Mouse (Mus musculus): ENCODE data around the gene Arl1. TPM values are rescaled to one million over a fixed set of nuclear protein-coding genes. Genes with fewer than 3 reads are reported as not detected.

Gene Arl1
- polyA plus RNA-seq, 2 experiments, result 23.7 to 57.6 TPM

GRCm38 (mm10) chr10:88708671-88709523, 21.8 kb upstream of the Arl1 start:
- TF ChIP-seq EP300 (IDR thresholded peaks at IDR 0.05; ENCODE audit: low read depth) (no peak), CTCF (IDR thresholded peaks at IDR 0.05; ENCODE audit: low read depth) (no peak)
- WGBS (ENCODE audit: insufficient replicate concordance), result 39% methylated on average over 10 of the region's 10 CpGs
- Histone ChIP-seq H3K4me1 (replicated peaks; ENCODE audit: control insufficient read depth in 2 of 2, insufficient read depth in 2 of 2, low read length in 1 of 2) (no peaks in the 10 kb centered on the region), H3K9ac (replicated peaks) (no peak overlapping the region), H3K9me3 (ENCODE audit: control insufficient read depth, low read length) (no peaks in the 10 kb centered on the region), H3K27ac (no peak overlapping the region), H3K36me3 (replicated peaks; ENCODE audit: control insufficient read depth, insufficient read depth, low read depth) (no peaks in the 10 kb centered on the region), H3K27me3 (ENCODE audit: control insufficient read depth, insufficient read depth, low read length) (no peaks in the 10 kb centered on the region), H3K4me2 (ENCODE audit: low read depth) (no peak overlapping the region), H3K4me3 (ENCODE audit: insufficient read depth in 1 of 2, low read depth in 2 of 2, low read length in 2 of 2) (no peak overlapping the region)
- ATAC-seq (ENCODE audit: insufficient read depth), result no peak
- DNase-seq (ENCODE audit: low read depth in 3 of 3, low spot score in 3 of 3), result no peak

- no peak overlapping the region for H3K9ac ChIP-seq (replicated peaks)
- TF ChIP-seq EP300 (IDR thresholded peaks at IDR 0.05; ENCODE audit: low read depth), result no peak
- no peak for TF ChIP-seq CTCF (IDR thresholded peaks at IDR 0.05; ENCODE audit: low read depth)
- no peak for ATAC-seq (ENCODE audit: insufficient read depth)
- 26% methylated on average over 6 of the region's 6 CpGs for WGBS (ENCODE audit: insufficient replicate concordance)
- H3K27ac ChIP-seq, result no peak overlapping the region
- no peak overlapping the region for H3K4me2 ChIP-seq (ENCODE audit: low read depth)
- no peak overlapping the region for H3K4me3 ChIP-seq (ENCODE audit: insufficient read depth in 1 of 2, low read depth in 2 of 2, low read length in 2 of 2)
- DNase-seq (ENCODE audit: low read depth in 3 of 3, low spot score in 3 of 3), result no peak
- H3K4me1 ChIP-seq (replicated peaks; ENCODE audit: control insufficient read depth in 2 of 2, insufficient read depth in 2 of 2, low read length in 1 of 2), result no peaks in the 10 kb centered on the region
- H3K36me3 ChIP-seq (replicated peaks; ENCODE audit: control insufficient read depth, insufficient read depth, low read depth), result no peaks in the 10 kb centered on the region
- H3K9me3 ChIP-seq (ENCODE audit: control insufficient read depth, low read length), result no peaks in the 10 kb centered on the region
- no peaks in the 10 kb centered on the region for H3K27me3 ChIP-seq (ENCODE audit: control insufficient read depth, insufficient read depth, low read length)
Measured at GRCm38 (mm10) chr10:88712359-88712758, 18.3 kb upstream of the Arl1 start.

- no peak for ATAC-seq (ENCODE audit: insufficient read depth)
- Histone ChIP-seq H3K36me3 (replicated peaks; ENCODE audit: control insufficient read depth, insufficient read depth, low read depth) (no peaks in the 10 kb centered on the region), H3K4me1 (replicated peaks; ENCODE audit: control insufficient read depth in 2 of 2, insufficient read depth in 2 of 2, low read length in 1 of 2) (no peaks in the 10 kb centered on the region), H3K9me3 (ENCODE audit: control insufficient read depth, low read length) (no peaks in the 10 kb centered on the region), H3K4me3 (ENCODE audit: insufficient read depth in 1 of 2, low read depth in 2 of 2, low read length in 2 of 2) (no peak overlapping the region), H3K4me2 (ENCODE audit: low read depth) (no peak overlapping the region), H3K27ac (no peak overlapping the region), H3K9ac (replicated peaks) (no peak overlapping the region), H3K27me3 (ENCODE audit: control insufficient read depth, insufficient read depth, low read length) (no peaks in the 10 kb centered on the region)
- no peak for DNase-seq (ENCODE audit: low read depth in 3 of 3, low spot score in 3 of 3)
- TF ChIP-seq EP300 (IDR thresholded peaks at IDR 0.05; ENCODE audit: low read depth), result no peak
- TF ChIP-seq CTCF (IDR thresholded peaks at IDR 0.05; ENCODE audit: low read depth), result no peak
- WGBS (ENCODE audit: insufficient replicate concordance), result 63% methylated on average over 4 of the region's 4 CpGs
Measured at GRCm38 (mm10) chr10:88714744-88715143, 15.9 kb upstream of the Arl1 start.

- H3K4me2 ChIP-seq (ENCODE audit: low read depth), result no peak overlapping the region
- H3K36me3 ChIP-seq (replicated peaks; ENCODE audit: control insufficient read depth, insufficient read depth, low read depth), result no peaks in the 10 kb centered on the region
- H3K27ac ChIP-seq, result no peak overlapping the region
- no peaks in the 10 kb centered on the region for H3K27me3 ChIP-seq (ENCODE audit: control insufficient read depth, insufficient read depth, low read length)
- H3K4me1 ChIP-seq (replicated peaks; ENCODE audit: control insufficient read depth in 2 of 2, insufficient read depth in 2 of 2, low read length in 1 of 2), result no peaks in the 10 kb centered on the region
- H3K9ac ChIP-seq (replicated peaks), result no peak overlapping the region
- WGBS (ENCODE audit: insufficient replicate concordance), result 70% methylated on average over 6 of the region's 6 CpGs
- no peak for TF ChIP-seq CTCF (IDR thresholded peaks at IDR 0.05; ENCODE audit: low read depth)
- no peak for TF ChIP-seq EP300 (IDR thresholded peaks at IDR 0.05; ENCODE audit: low read depth)
- ATAC-seq (ENCODE audit: insufficient read depth) (no peak), DNase-seq (ENCODE audit: low read depth in 3 of 3, low spot score in 3 of 3) (no peak)
- no peaks in the 10 kb centered on the region for H3K9me3 ChIP-seq (ENCODE audit: control insufficient read depth, low read length)
- H3K4me3 ChIP-seq (ENCODE audit: insufficient read depth in 1 of 2, low read depth in 2 of 2, low read length in 2 of 2), result no peak overlapping the region
Measured at GRCm38 (mm10) chr10:88715621-88716020, 15.0 kb upstream of the Arl1 start.

DNA sequence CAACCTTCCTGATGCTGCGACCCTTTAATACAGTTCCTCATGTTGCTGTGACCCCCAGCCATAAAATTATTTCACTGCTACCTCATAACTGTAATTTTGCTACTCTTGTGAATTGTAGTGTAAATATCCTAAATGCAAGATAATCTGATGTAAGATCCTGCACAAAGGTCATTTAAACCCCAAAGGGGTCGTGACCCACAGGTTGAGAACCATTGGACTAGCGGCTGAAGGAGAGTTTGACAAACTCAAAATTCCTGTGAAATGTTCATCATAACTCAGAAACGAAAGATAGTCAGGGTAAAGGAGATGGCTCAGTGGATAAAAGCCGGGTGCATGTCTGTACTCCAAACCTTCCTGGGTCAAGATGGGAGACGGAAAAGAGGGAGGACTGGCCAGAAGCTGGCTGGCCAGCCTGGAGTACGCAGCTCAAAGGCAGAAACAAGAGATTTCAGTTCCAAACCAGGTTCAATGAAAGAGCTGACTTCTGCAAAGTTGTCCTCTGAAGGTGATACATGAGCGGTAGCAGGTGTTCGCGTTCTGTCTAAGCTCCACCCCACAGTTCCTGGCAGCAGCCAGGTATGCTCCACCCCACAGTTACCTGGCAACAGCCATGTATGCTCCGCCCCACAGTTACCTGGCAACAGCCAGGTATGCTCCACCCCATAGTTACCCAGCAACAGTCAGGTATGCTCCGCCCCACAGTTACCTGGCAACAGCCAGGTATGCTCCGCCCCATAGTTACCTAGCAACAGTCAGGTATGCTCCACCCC, 13.5 kb upstream of the Arl1 start:
- Histone ChIP-seq H3K9ac (replicated peaks) (no peak overlapping the region), H3K9me3 (ENCODE audit: control insufficient read depth, low read length) (no peaks in the 10 kb centered on the region), H3K4me2 (ENCODE audit: low read depth) (no peak overlapping the region), H3K27me3 (ENCODE audit: control insufficient read depth, insufficient read depth, low read length) (no peaks in the 10 kb centered on the region), H3K4me3 (ENCODE audit: insufficient read depth in 1 of 2, low read depth in 2 of 2, low read length in 2 of 2) (no peak overlapping the region), H3K27ac (no peak overlapping the region), H3K36me3 (replicated peaks; ENCODE audit: control insufficient read depth, insufficient read depth, low read depth) (no peaks in the 10 kb centered on the region), H3K4me1 (replicated peaks; ENCODE audit: control insufficient read depth in 2 of 2, insufficient read depth in 2 of 2, low read length in 1 of 2) (no peaks in the 10 kb centered on the region)
- ATAC-seq (ENCODE audit: insufficient read depth) (no peak), DNase-seq (ENCODE audit: low read depth in 3 of 3, low spot score in 3 of 3) (no peak)
- WGBS (ENCODE audit: insufficient replicate concordance), result 39% methylated on average over 13 of the region's 13 CpGs
- TF ChIP-seq EP300 (IDR thresholded peaks at IDR 0.05; ENCODE audit: low read depth) (no peak), CTCF (IDR thresholded peaks at IDR 0.05; ENCODE audit: low read depth) (no peak)

All from liver, embryonic 14.5 days (tissue).